Mouse (Mus musculus): ENCODE measurements around the gene Efcab6.

DNA sequence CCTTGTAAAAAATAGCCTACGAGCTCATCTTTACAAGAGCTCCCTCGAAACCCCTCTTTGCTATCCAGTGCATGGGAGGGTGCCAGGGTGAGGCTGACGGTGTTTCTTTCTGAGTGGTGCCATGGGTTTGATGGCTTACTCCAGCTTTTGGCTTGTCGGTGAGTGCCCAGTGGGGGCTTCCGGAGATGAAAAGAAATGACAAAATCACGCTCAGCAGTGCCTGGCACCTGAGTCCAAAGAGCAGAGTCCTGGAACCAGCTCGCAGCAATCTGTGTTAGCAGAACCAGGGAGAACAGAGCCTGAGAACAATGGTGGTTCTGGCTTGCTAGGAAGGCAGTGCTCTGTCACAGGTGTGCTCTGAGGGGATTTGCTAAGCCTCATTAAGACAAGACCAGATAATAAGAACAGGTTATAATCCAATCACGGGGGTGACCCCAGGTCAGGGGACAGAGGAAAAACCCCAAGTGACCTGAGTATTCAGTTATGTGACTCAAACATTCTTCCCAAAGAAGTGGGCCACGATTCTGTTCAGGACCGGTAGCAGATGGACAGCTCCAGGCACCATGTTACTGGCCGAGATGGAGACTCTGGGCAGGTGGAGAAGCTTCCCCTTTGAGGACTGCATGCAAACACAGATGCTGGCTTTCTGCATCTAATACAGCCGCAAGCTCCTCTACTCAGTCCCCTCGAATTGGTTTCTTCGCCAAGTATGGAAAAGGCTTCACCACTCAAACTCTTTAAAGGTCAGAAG lies 82.8 kb downstream of the Efcab6 start:
- no peak for TF ChIP-seq CTCF (IDR thresholded peaks at IDR 0.05; ENCODE audit: low read depth)
- no peak for TF ChIP-seq EP300 (IDR thresholded peaks at IDR 0.05; ENCODE audit: low read depth)

Measured in liver, postnatal 0 days (tissue).